Mouse (Mus musculus): ENCODE measurements around the gene B4galt1.

DNA sequence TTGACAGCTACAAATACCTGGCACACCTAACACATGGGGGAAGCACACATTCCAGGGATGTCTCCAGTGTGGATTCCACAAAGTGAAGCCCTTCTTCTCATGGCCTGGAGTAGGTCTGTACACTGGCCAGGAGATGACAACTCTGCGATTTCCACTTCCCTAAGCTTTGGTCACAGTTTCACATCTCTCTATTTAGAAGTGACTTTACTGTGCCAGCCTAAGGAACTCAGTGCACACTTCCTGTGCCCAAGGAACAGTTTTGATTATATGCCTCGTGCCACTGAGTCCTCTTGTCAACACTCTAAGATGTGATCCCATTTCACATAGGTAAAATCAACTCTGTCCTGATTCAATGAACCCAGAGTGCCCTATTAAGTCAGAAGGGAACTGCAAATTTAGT, 13.4 kb downstream of the B4galt1 start:
- TF ChIP-seq CTCF (IDR thresholded peaks at IDR 0.05; ENCODE audit: low read depth, low read length) (no peak), GATA1 (IDR thresholded peaks at IDR 0.05; ENCODE audit: borderline replicate concordance, low read length) (no peak), GATA2 (IDR thresholded peaks at IDR 0.05; ENCODE audit: borderline replicate concordance, low read depth, low read length) (no peak)

Measured in G1E (cell line).